Mouse (Mus musculus) urinary bladder, adult 2 months (tissue): ENCODE data around the gene Adsl. TPM values are rescaled to one million over a fixed set of nuclear protein-coding genes. Genes with fewer than 3 reads are reported as not detected.

Experiments
- DNase-seq: peaks from one replicate; pipeline ENCODE4 v3.0.0; 2022; ENCODE audit warnings: low spot score
- polyA plus RNA-seq: library from polyadenylated mRNA; depleted of rRNA; stranded (reverse); fragments of >200 nt; gene quantifications from 2 replicates; pipeline ENCODE4 v1.2.3, GENCODE M21; 2012

Gene Adsl
- polyA plus RNA-seq, 1 experiment: 68.8 TPM

DNA sequence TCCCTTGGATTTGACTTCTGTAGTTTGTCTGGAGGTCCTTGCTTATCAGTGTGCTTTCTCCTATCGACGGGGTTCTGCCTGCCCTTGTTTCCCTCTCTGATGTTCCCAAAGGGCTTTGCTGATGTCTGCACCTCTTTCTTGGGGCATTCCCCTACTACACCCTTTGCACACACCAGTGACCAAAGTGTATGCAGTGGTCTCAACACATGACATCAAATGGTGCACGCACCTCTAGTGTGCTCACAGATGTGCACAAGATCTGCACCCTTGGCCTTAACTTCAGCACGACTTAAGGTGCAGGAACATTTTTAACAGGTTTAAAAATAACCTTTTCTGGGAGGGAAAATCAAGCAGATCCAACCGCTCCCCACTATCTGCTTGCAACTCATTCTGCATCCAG, 8.9 kb upstream of the Adsl start:
- no peak for DNase-seq

DNA sequence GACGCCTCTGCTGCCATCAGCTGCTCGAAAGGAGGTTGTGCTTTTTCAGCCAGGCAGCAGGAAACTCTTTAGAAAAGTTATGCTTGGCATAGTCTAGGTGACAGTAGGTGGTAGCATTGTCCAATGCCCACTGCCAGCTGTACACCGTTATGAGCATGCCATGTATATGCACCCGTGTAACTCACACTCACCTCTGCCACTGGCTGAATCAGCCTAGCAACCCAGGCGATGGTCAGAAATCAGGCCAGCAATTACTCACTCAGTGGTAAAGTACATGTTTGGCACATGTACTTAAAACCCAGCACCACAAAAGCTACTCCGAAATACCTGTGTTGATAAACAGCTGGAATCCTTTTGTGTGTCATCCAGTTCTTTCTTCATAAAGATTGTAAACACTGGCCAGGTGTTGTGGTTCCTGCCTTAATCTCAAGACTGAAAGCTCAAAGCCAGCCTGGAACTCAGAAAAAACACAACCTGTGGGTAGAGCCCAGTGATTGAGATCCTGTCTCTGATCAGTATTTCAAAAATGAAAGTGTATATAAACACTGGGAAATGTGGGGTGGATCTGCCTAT, 6.7 kb upstream of the Adsl start:
- DNase-seq: no peak

DNA sequence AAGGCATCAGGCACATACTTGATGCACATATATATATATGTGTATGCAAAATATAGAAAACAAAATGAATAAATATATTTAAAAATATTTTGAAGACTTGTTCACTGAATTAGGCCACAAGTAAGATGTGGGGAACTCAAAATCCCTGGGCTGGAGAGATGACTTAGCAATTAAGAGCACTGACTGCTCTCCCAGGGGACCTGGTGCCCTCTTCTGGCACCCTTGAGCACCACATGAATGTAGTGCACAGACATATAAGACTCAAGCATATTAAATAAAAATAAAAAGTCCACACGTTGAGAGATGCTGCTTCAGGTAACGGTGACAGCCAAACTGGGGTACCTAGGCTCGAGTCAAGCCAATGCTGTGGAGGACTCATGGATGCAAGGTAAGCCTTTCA, 2.4 kb upstream of the Adsl start:
- no peak for DNase-seq

DNA sequence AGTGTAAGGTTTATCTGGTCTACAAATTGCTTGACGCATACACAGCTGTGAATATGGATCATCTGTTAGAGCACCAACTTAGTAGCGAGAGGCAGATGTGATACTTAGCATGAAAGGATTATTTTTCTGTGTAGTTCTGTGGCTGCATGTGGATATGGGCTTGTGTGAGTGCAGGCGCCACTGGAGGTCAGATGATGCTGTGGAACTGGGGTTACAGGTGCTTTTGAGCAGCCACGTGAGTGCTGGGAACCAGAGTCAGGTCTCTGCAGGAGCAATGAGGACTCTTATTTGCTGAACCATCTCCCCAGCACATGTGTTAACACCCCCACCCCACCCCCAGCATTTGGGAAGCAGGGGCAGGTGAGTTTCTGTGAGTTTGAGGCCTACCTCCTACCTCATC, 1.1 kb downstream of the Adsl start:
- no peak for DNase-seq

DNA sequence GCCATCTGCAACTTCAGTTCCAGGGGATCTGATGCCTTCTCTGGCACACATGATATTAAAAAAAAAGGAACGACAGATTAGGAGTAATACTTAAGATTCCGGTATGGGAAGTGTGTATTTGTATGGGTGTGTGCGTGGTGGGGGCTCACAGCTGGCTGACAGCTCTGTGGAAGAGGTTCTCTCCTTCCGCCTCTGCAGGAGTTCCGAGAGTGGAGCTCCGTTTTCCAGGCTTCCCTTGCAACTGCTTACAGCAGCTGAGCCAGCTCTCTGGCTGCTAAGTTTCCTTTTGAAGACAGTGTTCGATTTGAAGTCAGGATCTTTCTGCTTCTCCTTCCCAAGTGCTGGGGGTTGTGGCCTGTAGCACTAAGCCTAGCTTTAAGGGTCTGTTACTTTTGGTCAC, 1.8 kb downstream of the Adsl start:
- no peak for DNase-seq

DNA sequence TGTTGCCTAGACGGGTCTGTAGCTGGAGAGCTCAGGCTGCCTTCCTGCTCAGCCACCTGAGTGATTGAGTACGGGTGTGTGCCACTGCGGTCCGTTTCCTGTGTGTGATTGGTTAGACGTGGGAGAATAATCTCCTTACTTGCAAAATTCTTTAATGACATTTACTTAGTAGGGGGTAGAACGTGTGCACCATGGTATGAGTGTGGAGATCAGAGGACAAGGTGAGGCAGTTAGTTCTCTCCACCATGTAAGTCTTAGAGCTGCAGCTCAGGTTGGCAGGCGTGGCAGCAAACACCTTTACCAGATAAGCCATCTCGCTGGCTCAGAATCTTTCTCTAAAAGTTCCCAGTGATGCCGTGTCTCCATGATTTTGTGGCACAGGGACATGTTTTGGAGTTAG, 5.7 kb downstream of the Adsl start:
- no peak for DNase-seq

DNA sequence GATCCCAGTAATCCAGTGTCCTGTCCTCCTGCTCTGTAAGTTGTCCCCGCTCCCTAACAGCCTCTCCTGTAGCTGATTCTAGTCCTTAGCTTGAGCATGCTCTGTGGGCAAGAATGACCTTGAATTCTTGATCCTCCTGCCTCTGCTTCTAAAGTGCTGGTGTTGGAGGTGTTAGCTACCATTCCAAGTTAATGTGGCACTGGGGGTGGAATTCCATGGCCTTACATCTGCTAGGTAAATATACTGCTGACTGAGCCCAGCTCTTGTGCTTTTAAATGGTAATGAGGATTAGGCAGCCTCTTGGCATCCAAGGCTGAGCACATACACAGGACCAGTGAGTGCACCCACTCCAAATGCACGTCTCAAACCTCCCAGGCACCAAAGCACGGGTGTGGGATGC, 6.6 kb downstream of the Adsl start:
- DNase-seq: no peak

DNA sequence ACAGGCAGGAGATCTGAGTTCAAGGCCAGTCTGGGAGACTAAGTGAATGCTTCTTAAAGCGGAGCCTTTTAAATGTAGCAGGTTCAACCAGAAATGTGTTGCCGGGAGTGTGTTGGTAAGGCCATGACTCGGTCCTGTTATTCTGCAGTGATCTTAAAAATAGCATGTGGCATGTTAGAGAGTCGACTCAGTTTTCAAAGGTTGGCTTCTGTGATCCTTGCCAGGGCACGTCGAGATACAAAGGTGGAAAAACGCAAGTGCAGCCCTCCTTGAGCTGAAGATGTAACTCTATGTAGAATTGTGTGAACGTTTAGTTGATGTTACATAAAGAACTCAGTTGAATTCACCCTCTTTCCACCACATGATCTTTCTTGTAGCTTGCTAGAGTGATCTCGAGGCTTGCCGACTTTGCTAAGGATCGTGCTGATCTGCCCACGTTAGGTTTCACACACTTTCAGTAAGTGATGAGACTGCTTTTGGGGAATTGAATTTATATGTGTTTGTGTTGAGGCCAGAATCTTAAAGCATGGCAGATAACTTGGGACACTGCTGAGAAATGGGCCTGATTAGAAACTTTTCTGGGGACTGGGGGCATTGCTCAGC, 7.6 kb downstream of the Adsl start:
- DNase-seq: no peak

DNA sequence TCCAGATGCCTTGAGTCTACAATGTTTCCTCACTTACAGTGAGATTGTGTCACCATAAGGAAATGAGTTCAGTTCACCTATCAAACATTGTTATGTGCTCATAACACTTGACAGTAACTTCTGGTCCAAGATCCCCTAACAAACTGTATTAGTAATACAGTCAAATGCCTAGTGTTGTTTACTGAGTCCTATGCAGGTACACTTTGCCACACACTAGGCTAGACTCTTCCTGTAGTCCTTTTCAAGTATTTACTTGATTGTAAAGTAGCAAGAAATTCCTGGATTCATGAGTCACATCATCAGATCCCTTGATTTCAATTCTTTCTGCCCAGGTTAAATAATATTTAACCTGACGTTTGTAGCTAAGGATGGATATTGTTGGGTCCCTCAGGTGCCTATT, 21.1 kb downstream of the Adsl start:
- DNase-seq: no peak

DNA sequence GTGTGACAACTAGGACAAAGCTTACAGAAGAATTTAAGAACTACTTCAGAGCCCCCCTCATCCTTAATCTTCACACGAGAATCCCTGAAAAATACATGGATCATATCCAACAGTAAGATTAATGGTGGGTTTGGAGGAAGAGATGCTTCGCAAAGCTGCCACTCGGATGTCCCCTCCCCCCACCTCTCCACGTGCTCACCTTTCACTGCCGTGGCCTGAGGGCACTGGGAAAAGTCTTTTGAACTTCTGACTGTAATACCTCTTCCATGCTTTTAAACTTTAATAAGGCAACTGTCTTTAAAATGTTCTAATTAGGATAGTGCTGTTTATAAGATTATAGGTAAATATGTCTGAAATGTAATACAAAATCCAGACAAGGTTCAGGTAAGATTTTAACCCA, 26.0 kb downstream of the Adsl start:
- DNase-seq: no peak

DNA sequence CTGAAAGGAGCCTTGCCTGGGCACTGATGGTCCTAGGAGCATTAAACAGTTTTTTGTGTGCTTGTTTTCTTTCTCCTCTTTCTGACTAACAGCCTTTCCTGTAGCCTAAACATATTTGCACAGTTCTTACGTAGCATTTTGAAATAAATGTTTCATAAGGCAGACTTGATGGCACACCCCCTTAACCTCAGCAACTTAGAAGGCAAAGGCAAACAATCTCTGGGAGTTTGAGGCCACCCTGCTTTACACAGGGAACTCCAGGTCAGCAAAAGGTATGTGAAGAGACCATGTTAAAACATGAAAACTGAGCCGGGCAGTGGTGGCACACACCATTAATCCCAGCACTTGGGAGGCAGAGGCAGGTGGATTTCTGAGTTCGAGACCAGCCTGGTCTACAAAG, 27.4 kb downstream of the Adsl start:
- DNase-seq: no peak

DNA sequence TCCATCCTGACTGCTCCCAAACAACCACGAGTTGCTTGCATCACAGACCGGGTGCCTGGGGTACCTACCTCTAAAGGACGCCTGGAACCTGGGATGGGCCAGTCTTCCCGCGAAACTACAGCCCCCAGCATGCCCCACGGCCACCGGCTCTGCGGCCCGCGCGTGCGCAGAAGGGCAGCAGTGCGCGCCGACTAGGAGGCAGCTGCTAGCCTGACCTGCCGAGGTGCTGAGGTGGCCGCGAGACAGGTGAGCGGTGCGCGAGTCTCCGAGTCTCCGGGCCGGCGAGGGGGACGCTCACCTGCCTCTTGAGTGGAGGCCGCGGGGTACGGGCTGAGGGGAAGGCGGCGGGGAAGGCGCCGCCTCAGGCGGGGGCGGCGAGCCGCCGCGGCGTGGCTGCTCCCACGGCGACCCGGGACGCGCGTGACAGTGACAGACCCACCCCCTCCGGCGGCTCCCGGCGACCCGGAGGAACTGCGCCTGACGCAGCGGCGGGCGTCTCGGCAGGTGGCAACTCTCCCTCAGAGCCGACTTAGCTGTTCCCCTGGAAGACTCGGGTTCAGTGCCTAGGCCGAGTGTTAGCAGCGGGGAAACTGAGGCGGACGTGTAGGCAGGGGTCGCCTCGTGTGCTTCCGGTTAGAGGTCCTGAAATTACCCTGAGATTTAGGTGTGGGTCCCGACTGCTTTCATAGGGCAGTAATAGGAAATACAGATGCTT, 29.5 kb downstream of the Adsl start, which contains the start of gene Sgsm3:
Sgsm3 (plus strand) TSS at position 146 of the 715 bp plus-strand sequence.
- peak; percentile 75 for DNase-seq

DNA sequence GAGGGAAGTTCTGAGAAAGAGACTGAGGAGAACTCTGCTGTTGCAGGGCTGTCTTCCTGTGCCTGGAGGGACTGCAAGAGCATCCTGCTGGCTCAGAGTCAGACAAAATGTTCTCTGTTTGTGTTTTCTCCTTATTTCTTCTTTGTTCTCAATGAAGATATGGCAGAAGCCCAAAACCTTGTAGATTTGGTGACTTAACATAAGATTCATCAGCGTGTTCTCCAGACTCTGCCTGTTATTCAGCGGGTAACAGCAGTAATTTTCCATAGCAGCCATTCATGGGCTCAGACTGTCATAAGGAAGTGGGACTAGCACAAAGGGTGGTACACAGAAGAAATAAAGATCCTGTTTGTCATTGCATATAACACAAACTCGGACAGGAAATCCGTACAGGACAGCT, 31.3 kb downstream of the Adsl start:
- no peak for DNase-seq

DNA sequence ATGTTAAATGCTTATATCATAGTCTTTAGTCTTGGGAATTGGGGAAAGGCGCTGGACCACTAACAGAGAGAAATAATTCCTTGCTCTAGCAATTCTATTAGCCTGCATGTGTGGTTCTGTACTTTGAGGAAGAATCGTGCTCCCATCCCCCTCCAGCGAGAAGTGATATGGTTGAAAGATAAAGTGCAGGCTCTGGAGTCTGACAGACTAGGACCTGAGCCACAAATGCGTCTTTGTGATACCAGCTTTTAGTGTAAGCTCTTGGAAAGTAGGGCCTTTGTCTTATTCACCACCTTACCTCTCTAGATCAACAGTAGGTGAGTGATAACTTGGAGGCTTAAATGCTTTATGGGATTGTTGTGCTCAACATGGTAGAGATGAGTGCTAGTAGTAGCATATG, 32.9 kb downstream of the Adsl start:
- no peak for DNase-seq

DNA sequence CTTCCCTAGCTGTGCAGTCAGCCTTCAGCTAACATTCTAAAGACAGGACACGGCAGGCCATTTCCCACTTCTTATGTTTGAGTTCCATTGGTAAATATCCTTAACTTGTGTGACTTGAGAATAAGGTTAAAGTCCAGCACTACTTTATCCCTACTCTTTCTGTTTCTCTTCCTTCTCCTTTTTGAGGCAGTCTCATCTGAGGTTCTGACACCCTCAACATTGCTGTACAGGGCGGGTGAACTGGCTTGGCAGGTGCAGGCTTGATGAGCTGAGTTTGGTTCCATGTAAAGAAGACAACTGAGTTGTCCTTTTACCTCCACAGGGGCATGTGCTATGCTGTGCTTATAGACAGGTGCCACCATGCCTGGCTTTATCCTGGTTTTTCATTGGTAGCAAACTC, 35.0 kb downstream of the Adsl start:
- DNase-seq: no peak

DNA sequence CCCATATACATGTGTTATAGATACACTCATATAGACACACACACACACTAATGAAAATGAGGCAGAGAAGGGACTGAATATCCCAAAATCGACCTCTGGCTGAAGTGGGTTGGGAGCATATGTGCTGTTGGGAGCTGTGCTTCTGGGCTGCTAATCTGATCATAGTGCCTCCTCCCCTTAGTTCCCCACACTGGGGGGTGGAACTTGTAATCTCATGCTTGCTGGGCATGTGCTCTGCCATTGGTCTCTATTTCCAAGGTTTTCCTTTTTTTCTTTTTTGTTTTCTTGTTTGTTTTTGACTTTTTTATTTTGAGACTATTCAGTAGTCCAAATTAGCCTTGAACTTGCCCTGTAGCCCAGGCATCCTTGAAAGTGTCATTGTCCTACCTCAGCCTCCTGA, 40.0 kb downstream of the Adsl start:
- no peak for DNase-seq

DNA sequence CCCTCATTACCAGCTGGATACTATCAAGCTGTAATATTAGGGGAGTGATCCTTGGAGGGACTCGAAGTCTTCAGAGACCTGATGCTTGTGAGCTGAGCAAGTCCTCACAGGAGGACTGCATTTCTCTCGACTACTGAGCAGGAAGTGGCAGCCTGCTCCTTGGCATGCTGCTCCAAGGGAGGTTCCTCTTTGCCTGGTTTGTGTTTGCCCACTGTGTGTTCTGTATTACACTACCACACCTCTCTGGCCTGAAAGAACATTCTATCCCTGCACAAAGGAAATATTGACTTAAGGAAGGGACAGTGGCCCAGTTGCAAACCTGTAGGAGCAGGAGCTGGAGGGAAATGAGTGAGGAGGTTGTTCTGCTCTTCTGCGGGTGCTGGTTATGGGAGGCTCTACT, 41.4 kb downstream of the Adsl start:
- no peak for DNase-seq

DNA sequence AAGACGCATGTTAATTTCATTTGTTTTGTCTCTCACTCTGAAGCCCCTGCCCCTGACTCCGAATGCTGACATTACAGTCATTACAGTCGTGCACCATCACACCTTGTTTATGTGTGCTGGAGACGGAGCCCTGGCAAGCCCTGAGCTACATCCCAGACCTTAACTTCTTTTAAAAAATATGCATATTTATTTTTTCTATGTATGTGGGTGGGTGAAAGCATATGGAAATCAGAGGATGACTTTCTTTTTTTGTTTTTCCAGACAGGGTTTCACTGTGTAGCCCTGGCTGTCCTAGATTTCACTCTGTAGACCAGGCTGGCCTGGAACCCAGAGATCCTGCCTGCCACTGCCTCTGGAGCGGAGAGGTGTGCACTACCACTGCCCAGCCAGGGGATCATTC, 46.7 kb downstream of the Adsl start:
- no peak for DNase-seq

DNA sequence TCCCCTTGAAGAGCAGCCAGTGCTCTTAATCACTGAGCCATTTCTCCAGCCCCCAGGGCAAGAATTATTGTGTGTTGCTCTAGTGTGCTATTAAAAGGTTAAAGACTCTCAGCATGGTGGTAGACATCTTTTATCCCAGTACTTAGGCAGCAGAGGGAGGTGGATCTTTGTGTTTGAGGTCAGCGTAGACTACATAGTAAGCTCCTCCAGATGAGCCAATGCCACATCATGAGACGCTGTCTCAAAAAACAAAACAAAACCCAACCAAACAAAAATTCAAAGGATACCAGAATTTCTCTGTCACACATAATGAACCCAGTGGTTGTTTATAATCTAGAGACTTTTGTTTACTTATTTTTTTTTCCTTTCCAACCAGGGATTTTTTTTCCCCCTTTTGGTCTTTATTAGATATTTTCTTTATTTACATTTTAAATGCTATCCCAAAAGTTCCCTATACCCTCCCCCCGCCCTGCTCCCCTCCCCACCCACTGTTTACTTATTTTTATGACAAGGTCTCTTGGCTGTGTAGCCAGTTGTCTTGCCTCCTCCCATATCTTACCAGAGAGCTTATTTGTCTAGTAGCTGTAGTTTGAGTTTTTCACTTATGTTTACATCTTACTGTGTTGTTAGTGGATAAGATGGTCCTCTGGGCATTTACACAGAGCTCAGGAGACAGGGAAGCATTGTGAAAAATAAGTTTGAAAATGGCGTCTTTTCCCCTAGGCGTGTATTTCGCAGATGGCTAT, 48.0 kb downstream of the Adsl start:
- DNase-seq: no peak

DNA sequence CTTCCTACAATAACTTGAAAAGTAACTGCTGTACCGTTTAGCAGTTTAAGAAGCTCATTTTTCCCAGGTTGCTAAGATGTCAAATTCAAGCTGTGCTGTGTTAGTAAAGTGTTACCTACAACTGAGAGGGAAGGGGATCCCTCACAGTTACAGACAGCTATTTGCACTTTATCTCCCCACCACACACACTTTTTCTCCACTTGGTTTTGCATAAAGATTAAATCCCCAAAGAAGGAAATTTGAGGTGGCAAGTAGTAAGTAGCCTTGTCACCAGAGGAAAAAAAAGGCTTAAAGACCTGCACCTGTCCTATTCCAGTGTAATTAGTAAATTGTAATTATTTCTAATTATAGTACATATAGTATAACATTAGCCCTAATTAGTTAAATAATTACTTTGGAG, 48.8 kb downstream of the Adsl start:
- DNase-seq: no peak

DNA sequence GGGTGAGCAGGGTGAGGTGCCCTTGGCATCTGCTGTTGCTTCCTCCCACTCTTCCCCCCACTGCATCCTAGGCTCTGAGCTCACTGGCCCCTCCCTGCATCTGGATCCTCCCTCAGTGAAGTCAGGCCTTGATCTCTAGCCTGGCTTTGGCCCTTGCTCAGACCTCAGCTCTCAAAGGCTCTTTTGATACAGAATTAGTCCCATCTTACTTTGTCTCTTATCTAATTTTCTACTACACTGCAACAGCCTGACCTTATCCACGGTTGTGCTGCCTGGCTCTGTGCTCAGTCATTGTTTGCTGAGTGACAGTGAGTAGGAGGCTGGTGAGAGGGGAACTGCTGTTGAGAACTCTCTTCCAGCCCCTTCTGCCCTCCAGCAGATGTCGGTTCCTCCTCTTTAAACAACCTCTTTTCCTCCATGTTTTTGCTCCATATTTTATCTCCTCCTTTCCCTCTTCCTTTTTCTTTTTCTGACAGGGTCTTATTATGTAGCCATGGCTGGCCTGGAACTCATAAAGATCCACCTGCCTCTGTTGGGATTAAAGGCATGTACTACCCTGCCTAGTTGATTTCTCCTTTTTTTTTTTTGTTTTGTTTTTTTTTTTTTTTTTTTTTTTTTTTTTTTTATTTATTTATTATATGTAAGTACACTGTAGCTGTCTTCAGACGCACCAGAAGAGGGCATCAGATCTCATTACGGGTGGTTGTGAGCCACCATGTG, 52.3 kb downstream of the Adsl start:
- no peak for DNase-seq

DNA sequence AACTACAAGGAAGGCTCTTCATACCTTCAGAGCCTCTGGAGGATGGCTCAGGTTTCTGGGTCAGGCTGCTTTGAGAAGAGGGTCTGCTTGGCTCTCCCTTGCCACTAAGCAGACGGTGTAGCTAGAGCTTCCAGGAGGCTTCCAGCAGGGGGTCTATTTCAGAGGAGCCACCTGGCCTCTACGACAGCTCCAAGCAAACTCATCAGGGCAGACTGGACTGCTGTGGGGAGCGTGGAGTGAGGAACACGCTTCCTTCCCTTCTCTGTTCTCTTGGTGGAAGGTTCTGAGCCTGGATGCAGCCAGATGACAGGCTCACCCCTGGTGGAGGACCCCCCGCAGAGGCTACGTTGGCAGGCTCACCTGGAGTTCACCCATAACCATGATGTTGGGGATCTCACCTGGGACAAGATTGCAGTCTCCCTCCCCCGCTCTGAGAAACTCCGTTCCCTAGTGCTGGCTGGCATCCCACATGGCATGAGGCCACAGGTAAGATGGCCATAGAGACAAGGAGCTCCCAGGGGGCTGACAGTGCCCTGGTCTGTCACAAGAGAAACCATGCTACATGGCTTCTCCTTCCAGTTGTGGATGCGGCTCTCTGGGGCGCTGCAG, 57.9 kb downstream of the Adsl start:
- DNase-seq: no peak
